Mouse (Mus musculus) heart, embryonic 11.5 days (tissue): Measurements from ENCODE around the gene Rab25. TPM values are rescaled to one million over a fixed set of nuclear protein-coding genes. Genes with fewer than 3 reads are reported as not detected.

Source experiments
- ATAC-seq: fragments of 200-750 bp; cut with Nextera tagmentation; replicated peaks from 2 replicates; pipeline ENCODE4 v1.8.0; 2017; ENCODE audit warnings: moderate library complexity; ENCODE audit not compliant: insufficient number of reproducible peaks, low FRiP score, low TSS enrichment
- H3K27ac ChIP-seq: fragments of 300-500 bp; sonication (generic); 2 replicates; pipeline ENCODE4 v1.5.1; 2014; ENCODE audit warnings: mild to moderate bottlenecking, low read depth, low read length
- H3K27me3 ChIP-seq: fragments of 300-500 bp; sonication (generic); 2 replicates; pipeline ENCODE4 v1.6.1; 2014; ENCODE audit warnings: mild to moderate bottlenecking, low read length, mixed read lengths; ENCODE audit not compliant: control insufficient read depth, insufficient read depth
- H3K36me3 ChIP-seq: fragments of 300-500 bp; sonication (generic); 2 replicates; pipeline ENCODE4 v1.6.1; 2014; ENCODE audit warnings: mild to moderate bottlenecking, low read length, moderate library complexity, mixed read lengths; ENCODE audit not compliant: control insufficient read depth, insufficient read depth
- H3K4me1 ChIP-seq: fragments of 300-500 bp; sonication (generic); 2 replicates; pipeline ENCODE4 v1.6.1; 2014; ENCODE audit warnings: low read length; ENCODE audit not compliant: control insufficient read depth, insufficient read depth
- H3K4me2 ChIP-seq: fragments of 300-500 bp; sonication (generic); 2 replicates; pipeline ENCODE4 v1.6.1; 2014; ENCODE audit warnings: mild to moderate bottlenecking, moderate library complexity
- H3K4me3 ChIP-seq: fragments of 300-500 bp; sonication (generic); 2 replicates; pipeline ENCODE4 v1.5.1; 2014; ENCODE audit warnings: low read depth, low read length
- H3K9ac ChIP-seq: fragments of 300-500 bp; sonication (generic); 2 replicates; pipeline ENCODE4 v1.6.1; 2014; ENCODE audit warnings: mild to moderate bottlenecking, low read depth, low read length, moderate library complexity
- H3K9me3 ChIP-seq: fragments of 300-500 bp; sonication (generic); replicated peaks from 2 replicates; pipeline ENCODE4 v1.6.1; 2016; ENCODE audit warnings: low read length; ENCODE audit not compliant: control insufficient read depth
- WGBS: fragments of 180-500 bp; shearing (Covaris S2); extraction: QIAGEN DNeasy Blood & Tissue Kit; methylation state at CpG from one replicate; pipeline ENCODE4 v1.1.7; 2014; ENCODE audit not compliant: insufficient replicate concordance; 5-methylcytosine and 5-hydroxymethylcytosine counted together
- polyA plus RNA-seq: library from polyadenylated mRNA; unstranded; fragments of >200 nt; fragmentation: Nextera tagmentation; extraction: Ambion mirVana; gene quantifications from 2 replicates; pipeline ENCODE4 v1.2.1, GENCODE M21; 2014

Gene Rab25
- polyA plus RNA-seq, 1 experiment from 2014 or later: not detected

- ATAC-seq: no peak; the same call in 1 of the 2 replicates
- H3K27me3 ChIP-seq: no peaks in the 10 kb centered on the region
- peaks cover 17% of the 10 kb centered on the region for H3K4me1 ChIP-seq
- H3K9me3 ChIP-seq: no peaks in the 10 kb centered on the region
- peaks cover 22% of the 10 kb centered on the region for H3K36me3 ChIP-seq
- no peak overlapping the region for H3K4me3 ChIP-seq
- 73% methylated on average over 7 of the region's 7 CpGs for WGBS
- H3K27ac ChIP-seq: no peak overlapping the region
- no peak overlapping the region for H3K4me2 ChIP-seq
- H3K9ac ChIP-seq: no peak overlapping the region
Observed at GRCm38 (mm10) chr3:88541622-88542401, 6.3 kb downstream of the Rab25 start.

- peaks cover 34% of the 10 kb centered on the region for H3K4me1 ChIP-seq
- 46% methylated on average over 5 of the region's 5 CpGs for WGBS
- no peaks in the 10 kb centered on the region for H3K27me3 ChIP-seq
- H3K27ac ChIP-seq: 0 out of 2 replicates have a peak overlapping the region, but pooled peaks have one; percentile 24
- H3K4me2 ChIP-seq: no peak overlapping the region
- no peak for ATAC-seq
- H3K9me3 ChIP-seq: no peaks in the 10 kb centered on the region
- peaks cover 24% of the 10 kb centered on the region for H3K36me3 ChIP-seq
- H3K4me3 ChIP-seq: no peak overlapping the region
- no peak overlapping the region for H3K9ac ChIP-seq
Observed at GRCm38 (mm10) chr3:88540085-88540484, 8.0 kb downstream of the Rab25 start.

- no peak overlapping the region for H3K4me2 ChIP-seq
- H3K36me3 ChIP-seq: peaks cover 24% of the 10 kb centered on the region
- H3K27ac ChIP-seq: no peak overlapping the region
- H3K4me1 ChIP-seq: peaks cover 41% of the 10 kb centered on the region
- H3K27me3 ChIP-seq: no peaks in the 10 kb centered on the region
- H3K9ac ChIP-seq: no peak overlapping the region
- 19% methylated on average over 3 of the region's 3 CpGs for WGBS
- ATAC-seq: no peak
- H3K4me3 ChIP-seq: no peak overlapping the region
- H3K9me3 ChIP-seq: no peaks in the 10 kb centered on the region
Observed at GRCm38 (mm10) chr3:88539397-88539796, 8.7 kb downstream of the Rab25 start.

GRCm38 (mm10) chr3:88538271-88539145, 9.6 kb downstream of the Rab25 start:
- no peak for ATAC-seq
- H3K4me2 ChIP-seq: 0 out of 2 replicates have a peak overlapping the region, but pooled peaks have one; percentile 6
- no peak overlapping the region for H3K4me3 ChIP-seq
- H3K36me3 ChIP-seq: peaks cover 24% of the 10 kb centered on the region
- H3K27ac ChIP-seq: no peak overlapping the region
- H3K27me3 ChIP-seq: no peaks in the 10 kb centered on the region
- 42% methylated on average over 9 of the region's 9 CpGs for WGBS
- H3K9me3 ChIP-seq: no peaks in the 10 kb centered on the region
- H3K9ac ChIP-seq: no peak overlapping the region
- H3K4me1 ChIP-seq: peaks cover 50% of the 10 kb centered on the region

- H3K4me2 ChIP-seq: peak overlapping the region; percentile 85
- peak overlapping the region; percentile 12; the same call in 1 of the 2 replicates for H3K27ac ChIP-seq
- peak overlapping the region; percentile 56; the same call in 1 of the 2 replicates for H3K9ac ChIP-seq
- WGBS: 65% methylated on average over 6 of the region's 6 CpGs
- H3K27me3 ChIP-seq: no peaks in the 10 kb centered on the region
- peaks cover 24% of the 10 kb centered on the region for H3K36me3 ChIP-seq
- no peaks in the 10 kb centered on the region for H3K9me3 ChIP-seq
- peaks cover 53% of the 10 kb centered on the region for H3K4me1 ChIP-seq
- no peak for ATAC-seq
- peak overlapping the region; percentile 70 for H3K4me3 ChIP-seq
Observed at GRCm38 (mm10) chr3:88537146-88537545, 11.0 kb downstream of the Rab25 start.

- peak; percentile 40 for ATAC-seq
- Histone ChIP-seq H3K27me3 (no peaks in the 10 kb centered on the region), H3K4me3 (peak overlapping the region; percentile 70), H3K36me3 (peaks cover 24% of the 10 kb centered on the region), H3K4me2 (peak overlapping the region; percentile 85), H3K9me3 (no peaks in the 10 kb centered on the region), H3K27ac (peak overlapping the region; percentile 12), H3K9ac (peak overlapping the region; percentile 60), H3K4me1 (peaks cover 53% of the 10 kb centered on the region)
- WGBS: 4% methylated on average over 64 of the region's 64 CpGs
Observed at GRCm38 (mm10) chr3:88536103-88536930, 11.8 kb downstream of the Rab25 start.

- H3K36me3 ChIP-seq: peaks cover 24% of the 10 kb centered on the region
- no peak overlapping the region for H3K27ac ChIP-seq
- peak overlapping the region; percentile 70 for H3K4me3 ChIP-seq
- peak overlapping the region; percentile 85 for H3K4me2 ChIP-seq
- peak overlapping the region; percentile 98; the same call in 1 of the 2 replicates for H3K9ac ChIP-seq
- ATAC-seq: no peak
- no peaks in the 10 kb centered on the region for H3K27me3 ChIP-seq
- H3K9me3 ChIP-seq: no peaks in the 10 kb centered on the region
- peaks cover 55% of the 10 kb centered on the region for H3K4me1 ChIP-seq
- 65% methylated on average over 4 of the region's 4 CpGs for WGBS
Observed at GRCm38 (mm10) chr3:88535527-88535926, 12.6 kb downstream of the Rab25 start.

- no peaks in the 10 kb centered on the region for H3K27me3 ChIP-seq
- no peak for ATAC-seq
- H3K4me2 ChIP-seq: peak overlapping the region; percentile 85
- peak overlapping the region; percentile 98 for H3K9ac ChIP-seq
- WGBS: 33% methylated on average over 3 of the region's 3 CpGs
- H3K27ac ChIP-seq: no peak overlapping the region
- H3K36me3 ChIP-seq: peaks cover 21% of the 10 kb centered on the region
- H3K9me3 ChIP-seq: no peaks in the 10 kb centered on the region
- peak overlapping the region; percentile 70 for H3K4me3 ChIP-seq
- peaks cover 57% of the 10 kb centered on the region for H3K4me1 ChIP-seq
Observed at GRCm38 (mm10) chr3:88535005-88535404, 13.1 kb downstream of the Rab25 start.
